Mouse (Mus musculus) CH12.LX (cell line): Measurements from ENCODE around the gene Syn3.

Source experiments
- BHLHE40 ChIP-seq: IDR thresholded peaks from 2 replicates; pipeline ENCODE4 v1.6.1; 2011; ENCODE audit warnings: mild to moderate bottlenecking, low read depth, low read length, improper control_type of control experiment
- CTCF ChIP-seq, 2 experiments: IDR thresholded peaks in 1 of 2; conservative IDR thresholded peaks in 1 of 2; 2 replicates each; pipeline ENCODE4 v1.5.1; 2011 to 2012; ENCODE audit warnings: low read depth in 2 of 2, low read length in 2 of 2, improper control_type of control experiment in 1 of 2, inconsistent platforms in 1 of 2, mild to moderate bottlenecking in 1 of 2, moderate library complexity in 1 of 2
- E2F4 ChIP-seq: IDR thresholded peaks from 2 replicates; pipeline ENCODE4 v1.6.1; 2011; ENCODE audit warnings: low read depth, low read length, improper control_type of control experiment; ENCODE audit not compliant: insufficient replicate concordance
- EP300 ChIP-seq: IDR thresholded peaks from 2 replicates; pipeline ENCODE4 v1.6.1; 2011; ENCODE audit warnings: low read length, improper control_type of control experiment
- HCFC1 ChIP-seq: IDR thresholded peaks from 2 replicates; pipeline ENCODE4 v1.6.1; 2012; ENCODE audit warnings: low read depth, mild to moderate bottlenecking, inconsistent platforms, low read length, improper control_type of control experiment
- MAX ChIP-seq: IDR thresholded peaks from 2 replicates; pipeline ENCODE4 v1.6.1; 2011; ENCODE audit warnings: low read length, improper control_type of control experiment
- MAZ ChIP-seq: IDR thresholded peaks from 2 replicates; pipeline ENCODE4 v1.6.1; 2012; ENCODE audit warnings: low read depth, mild to moderate bottlenecking, inconsistent platforms, low read length, improper control_type of control experiment, moderate library complexity
- MEF2A ChIP-seq: IDR thresholded peaks from 2 replicates; pipeline ENCODE4 v1.6.1; 2014; ENCODE audit warnings: low read depth, mild to moderate bottlenecking, inconsistent platforms, low read length, improper control_type of control experiment, borderline replicate concordance
- NELFE ChIP-seq: IDR thresholded peaks from 2 replicates; pipeline ENCODE4 v1.6.1; 2011; ENCODE audit warnings: low read depth, low read length, improper control_type of control experiment
- POLR2A ChIP-seq: IDR thresholded peaks from 2 replicates; pipeline ENCODE4 v1.6.1; 2011; ENCODE audit warnings: low read depth, mild to moderate bottlenecking, improper control_type of control experiment, low read length
- RAD21 ChIP-seq: IDR thresholded peaks from 2 replicates; pipeline ENCODE4 v1.6.1; 2011; ENCODE audit warnings: low read depth, mild to moderate bottlenecking, low read length, improper control_type of control experiment, moderate library complexity
- USF1 ChIP-seq: IDR thresholded peaks from 2 replicates; pipeline ENCODE4 v1.6.1; 2014; ENCODE audit warnings: low read depth, mild to moderate bottlenecking, inconsistent platforms, low read length, improper control_type of control experiment
- ZC3H11A ChIP-seq: IDR thresholded peaks from 2 replicates; pipeline ENCODE4 v1.6.1; 2012; ENCODE audit warnings: low read depth, mild to moderate bottlenecking, inconsistent platforms, low read length, improper control_type of control experiment
- ZNF384 ChIP-seq: IDR thresholded peaks from 2 replicates; pipeline ENCODE4 v1.6.1; 2012; ENCODE audit warnings: low read depth, low read length, improper control_type of control experiment, inconsistent platforms

- TF ChIP-seq USF1 (no peak), POLR2A (no peak), E2F4 (no peak), CTCF (conservative IDR thresholded peaks at IDR 0.05 in 1 of 2, IDR thresholded peaks at IDR 0.05 in 1 of 2; ENCODE audit: low read depth in 2 of 2, low read length in 2 of 2) (no peak), NELFE (no peak), MAZ (no peak), ZNF384 (no peak), MEF2A (no peak), HCFC1 (no peak), MAX (no peak), EP300 (no peak), RAD21 (no peak), BHLHE40 (no peak), ZC3H11A (no peak)
These were observed 41.5 kb downstream of the Syn3 start for GRCm38 (mm10) chr10:86457195-86457594.
